Mouse (Mus musculus) adipose tissue, adult 10 weeks (tissue): ENCODE measurements around the gene Gm6880. TPM values are rescaled to one million over a fixed set of nuclear protein-coding genes. Genes with fewer than 3 reads are reported as not detected.

Source experiments
- polyA plus RNA-seq: library from polyadenylated mRNA; stranded (reverse); fragments of 350-450 nt; fragmentation: Illumina TruSeq; extraction: RNeasy Lipid Tissue Mini Kit (QIAGEN cat#74804); gene quantifications from one replicate; pipeline ENCODE4 v1.2.3, GENCODE M21; 2014; ENCODE audit warnings: low read depth, low replicate concordance

The Gm6880 gene
- not detected for polyA plus RNA-seq

DNA sequence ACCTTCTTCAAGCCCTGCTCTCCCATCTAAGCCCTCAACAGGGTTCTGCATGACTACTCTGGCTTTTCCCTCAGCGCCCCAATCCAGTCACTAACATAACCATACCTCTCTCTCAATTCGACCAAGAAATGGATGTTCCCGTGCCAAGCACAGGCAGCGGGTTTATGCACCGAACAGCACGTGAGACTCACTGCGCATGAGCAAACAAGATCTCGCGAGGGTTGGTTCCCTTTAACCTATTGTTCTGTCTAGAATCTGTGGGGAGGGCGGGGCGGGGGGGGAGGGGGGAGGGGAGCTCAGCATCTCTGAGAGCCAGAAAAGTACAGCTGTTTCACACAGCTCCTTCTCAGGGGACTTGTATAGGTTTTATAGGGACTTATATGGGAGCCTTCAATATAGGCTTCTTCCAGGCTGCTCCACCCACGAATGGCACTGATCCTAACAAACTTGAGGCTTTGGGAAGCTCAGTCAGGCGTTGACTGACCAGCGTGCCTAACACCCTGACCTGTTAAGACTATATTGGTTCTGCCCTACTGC is at the start of gene Gm6880:
Gene Gm6880, minus strand, starts transcription at position 51 of the 537 bp plus-strand sequence.

Other genes with a start within 250 kb of the Gm6880 start
- 382 TPM for gene Flna, start 231.6 kb downstream of the Gm6880 start, polyA plus RNA-seq
- gene Emd, start 226.7 kb downstream of the Gm6880 start, polyA plus RNA-seq: 49.6 TPM
- gene Rpl10, start 210.6 kb downstream of the Gm6880 start, polyA plus RNA-seq: 3,160 TPM
- 118 TPM for gene Taz, start 199.5 kb downstream of the Gm6880 start, polyA plus RNA-seq
- 27.2 TPM for gene Dnase1l1, start 199.1 kb downstream of the Gm6880 start, polyA plus RNA-seq
- gene Atp6ap1, start 184.3 kb downstream of the Gm6880 start, polyA plus RNA-seq: 237 TPM
- 107 TPM for gene Gdi1, start 176.4 kb downstream of the Gm6880 start, polyA plus RNA-seq
- 50.9 TPM for gene Fam50a, start 168.4 kb downstream of the Gm6880 start, polyA plus RNA-seq
- 12.9 TPM for gene Plxna3, start 152.3 kb downstream of the Gm6880 start, polyA plus RNA-seq
- 60.9 TPM for gene Lage3, start 127.8 kb downstream of the Gm6880 start, polyA plus RNA-seq
- gene Ubl4a, start 108.2 kb downstream of the Gm6880 start, polyA plus RNA-seq: 43.7 TPM
- gene Slc10a3, start 108.0 kb downstream of the Gm6880 start, polyA plus RNA-seq: 17.9 TPM
- 55.2 TPM for gene Fam3a, start 88.1 kb downstream of the Gm6880 start, polyA plus RNA-seq
- gene Ikbkg, start 88.1 kb downstream of the Gm6880 start, polyA plus RNA-seq: 23.3 TPM
- gene G6pdx, start 52.2 kb downstream of the Gm6880 start, polyA plus RNA-seq: 165 TPM
- not detected for gene Olfr1326-ps1, start 93.5 kb upstream of the Gm6880 start, polyA plus RNA-seq
- gene Olfr1325, start 111.3 kb upstream of the Gm6880 start, polyA plus RNA-seq: not detected
- 0.57 TPM for gene Gm5640, start 164.2 kb upstream of the Gm6880 start, polyA plus RNA-seq